Mouse (Mus musculus) lung, postnatal 0 days (tissue): ENCODE data around the gene Gpr171.

Experiments
- CTCF ChIP-seq: IDR thresholded peaks from 2 replicates; pipeline ENCODE4 v1.5.1; 2016; ENCODE audit warnings: antibody characterized with exemption, mild to moderate bottlenecking
- EP300 ChIP-seq: IDR thresholded peaks from 2 replicates; pipeline ENCODE4 v1.6.1; 2016; ENCODE audit warnings: antibody characterized with exemption, mild to moderate bottlenecking, control low read depth

DNA sequence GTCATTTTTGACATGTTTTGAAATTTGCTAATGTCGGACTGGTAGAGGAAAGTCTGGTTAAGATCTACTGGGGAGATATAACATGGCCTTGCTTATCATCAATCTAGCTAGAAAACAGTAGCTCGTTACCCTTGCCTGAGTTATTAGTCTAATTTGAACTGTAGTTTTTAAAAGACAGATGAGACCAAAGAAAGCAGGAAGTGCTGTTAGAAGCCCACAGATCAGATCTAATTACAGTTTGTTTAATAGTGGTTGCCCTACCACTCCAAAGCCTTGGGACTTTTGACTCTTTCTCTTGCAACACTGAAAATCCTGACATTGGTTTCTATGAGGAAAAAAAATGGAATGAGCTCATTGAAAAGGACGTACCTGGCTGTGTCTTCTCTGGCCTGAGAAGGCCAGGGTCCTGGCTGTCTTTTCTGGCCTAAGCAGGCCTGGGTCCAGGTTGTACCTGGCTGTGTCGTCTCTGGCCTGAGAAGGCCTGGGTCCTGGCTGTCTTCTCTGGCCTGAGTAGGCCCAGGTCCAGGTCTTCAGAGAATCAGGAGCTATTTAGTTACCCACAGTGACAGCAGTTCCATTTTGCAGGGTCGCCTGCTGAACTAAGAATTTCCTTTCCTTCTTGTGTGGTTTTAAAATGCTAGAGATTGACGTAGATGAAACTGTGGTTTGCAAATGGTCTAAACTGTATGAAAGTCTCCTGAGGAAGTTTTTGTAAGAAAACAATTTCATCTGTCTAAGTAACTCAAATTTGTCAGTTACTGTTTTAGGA lies at the start of gene Gpr171:
- TF ChIP-seq CTCF (no peak), EP300 (no peak)
